Mouse (Mus musculus): Measurements from ENCODE around the gene Ldb3.

DNA sequence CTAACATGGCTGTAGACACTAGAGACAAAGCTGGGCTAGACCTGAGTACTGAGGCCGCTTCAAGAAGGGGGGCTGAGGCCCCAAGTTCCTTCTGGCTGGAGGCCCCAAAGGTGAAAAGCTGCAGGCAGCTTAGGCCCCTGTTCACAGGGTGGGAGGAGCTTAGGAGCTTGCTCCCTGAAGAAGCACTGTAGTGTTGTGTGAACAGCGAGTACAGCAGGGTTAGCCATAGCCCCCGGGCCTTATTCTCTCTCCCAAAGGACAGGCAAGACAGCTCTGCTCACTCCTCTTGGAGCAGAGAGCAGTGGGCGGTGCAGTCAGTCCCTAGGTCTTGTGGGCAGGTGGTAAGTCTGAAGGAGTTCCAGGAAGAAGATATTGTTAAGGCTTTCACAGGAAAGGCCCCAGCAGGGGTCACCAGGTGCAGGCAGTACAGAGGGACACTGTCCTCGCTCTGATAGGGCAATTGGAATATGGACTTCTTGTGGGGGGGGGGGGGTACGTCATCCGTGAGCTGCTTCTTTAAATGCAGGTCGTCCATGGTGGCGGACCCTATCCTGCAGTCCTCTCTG is 15.1 kb downstream of the Ldb3 start:
- TF ChIP-seq CTCF (IDR thresholded peaks at IDR 0.05; ENCODE audit: low read depth, low read length): no peak
- no peak for TF ChIP-seq POLR2A (IDR thresholded peaks at IDR 0.05; ENCODE audit: borderline replicate concordance, low read depth, low read length)
